Mouse (Mus musculus): ENCODE data around the gene Cdhr3. TPM values are rescaled to one million over a fixed set of nuclear protein-coding genes. Genes with fewer than 3 reads are reported as not detected.
"Not testable (repeated sequence)": the region's sequence is repeated elsewhere in the genome, so short reads cannot be mapped to it uniquely, and the experiment has no call there.

Cdhr3 gene
- polyA plus RNA-seq, 1 experiment from 2014 or later: 0.80 TPM

DNA sequence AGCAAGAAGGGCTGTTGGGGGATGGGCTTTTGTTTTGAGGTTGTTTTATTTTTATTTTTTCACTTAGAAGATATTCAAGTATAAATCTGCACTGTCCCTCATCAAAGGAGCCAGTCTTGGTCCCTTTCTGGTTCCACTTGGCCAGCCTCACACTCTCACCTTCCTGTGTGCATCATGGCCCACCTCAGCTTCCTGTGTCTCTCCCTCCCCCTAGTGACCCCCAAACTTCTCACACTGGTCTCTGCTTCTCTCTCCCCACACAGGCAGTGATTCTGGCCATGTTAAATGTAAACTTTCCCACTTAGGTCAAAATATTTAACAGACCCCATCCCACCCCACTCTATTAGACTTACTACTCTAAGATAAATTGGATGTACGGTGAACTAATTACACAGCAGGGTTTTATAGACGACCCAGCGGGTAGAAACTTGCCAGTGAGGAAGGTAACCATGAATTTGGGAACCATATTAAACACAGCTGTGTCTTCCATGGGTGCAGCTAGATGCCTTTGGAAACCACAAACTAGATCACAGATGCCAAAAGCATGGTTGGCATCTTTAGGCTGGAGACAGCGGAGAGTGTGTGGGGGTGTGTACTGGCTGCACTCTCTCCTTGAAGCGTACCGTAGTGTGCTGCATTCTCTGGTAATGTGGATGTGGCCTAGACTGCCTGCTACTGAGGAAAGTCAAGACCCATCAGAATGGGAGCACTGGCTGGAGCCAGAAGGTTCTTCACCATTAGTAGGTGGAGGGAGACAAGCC is 83.3 kb downstream of the Cdhr3 start:
- Histone ChIP-seq H3K36me3 (ENCODE audit: control insufficient read depth, insufficient read depth, low read length) (no peaks in the 10 kb centered on the region), H3K27me3 (ENCODE audit: control insufficient read depth, insufficient read depth, low read length) (no peaks in the 10 kb centered on the region), H3K4me1 (ENCODE audit: control insufficient read depth, insufficient read depth, low read length) (peaks cover 12% of the 10 kb centered on the region), H3K9ac (ENCODE audit: low read length) (no peak overlapping the region), H3K27ac (ENCODE audit: low read length) (peak overlapping the region; percentile 91), H3K4me3 (replicated peaks; ENCODE audit: low read length) (no peak overlapping the region), H3K9me3 (replicated peaks; ENCODE audit: control insufficient read depth, low read length) (no peaks in the 10 kb centered on the region), H3K4me2 (ENCODE audit: low read depth, low read length) (peak overlapping the region; percentile 32; the same call in 1 of the 2 replicates)
- no peak for ATAC-seq (ENCODE audit: insufficient read depth, low FRiP score)
- 79% methylated on average over 6 of the region's 6 CpGs for WGBS

DNA sequence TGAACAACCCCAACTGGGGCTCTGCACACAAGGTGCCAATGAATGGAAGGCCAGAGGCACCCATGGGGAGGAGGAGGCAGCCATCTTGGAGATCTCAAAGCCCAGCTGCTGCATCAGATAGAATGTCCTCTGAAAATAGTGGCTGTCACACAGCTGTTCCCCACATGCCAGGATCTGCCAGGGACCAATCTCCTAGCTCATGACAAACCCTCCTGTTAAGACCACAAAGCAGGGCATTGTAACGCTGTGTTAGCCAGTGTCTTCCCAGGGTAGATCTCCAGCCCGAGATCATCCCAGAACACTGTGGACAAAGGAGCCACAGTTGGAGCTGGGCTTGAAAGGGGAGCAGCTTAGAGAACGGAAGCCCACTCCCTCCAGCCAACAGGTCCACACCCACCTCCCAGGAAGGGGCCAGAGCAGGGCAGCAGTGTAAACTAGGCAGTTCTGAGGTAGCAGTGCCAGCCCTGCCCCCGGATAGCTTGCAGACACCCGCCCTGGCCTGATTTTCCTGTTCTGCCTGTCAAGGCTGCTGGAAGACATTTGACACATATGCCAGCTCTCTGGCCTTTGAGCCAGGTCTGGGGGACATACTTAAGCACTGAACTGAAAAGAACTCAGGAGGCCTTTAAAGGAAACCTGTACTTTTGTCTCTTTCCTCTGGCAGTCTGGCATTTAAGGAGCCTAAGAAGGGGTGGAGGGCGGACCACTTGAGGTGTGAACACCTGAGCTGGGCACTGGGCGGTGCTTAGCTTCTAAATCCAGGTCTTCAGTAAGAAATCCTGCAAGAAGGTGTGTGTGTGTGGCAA is 84.2 kb downstream of the Cdhr3 start:
- Histone ChIP-seq H3K36me3 (ENCODE audit: control insufficient read depth, insufficient read depth, low read length) (no peaks in the 10 kb centered on the region), H3K4me3 (replicated peaks; ENCODE audit: low read length) (no peak overlapping the region), H3K9ac (ENCODE audit: low read length) (peak overlapping the region; percentile 39), H3K4me1 (ENCODE audit: control insufficient read depth, insufficient read depth, low read length) (peaks cover 12% of the 10 kb centered on the region), H3K4me2 (ENCODE audit: low read depth, low read length) (peak overlapping the region; percentile 32), H3K27ac (ENCODE audit: low read length) (peak overlapping the region; percentile 91), H3K27me3 (ENCODE audit: control insufficient read depth, insufficient read depth, low read length) (no peaks in the 10 kb centered on the region), H3K9me3 (replicated peaks; ENCODE audit: control insufficient read depth, low read length) (no peaks in the 10 kb centered on the region)
- WGBS: 47% methylated on average over 7 of the region's 7 CpGs
- ATAC-seq (ENCODE audit: insufficient read depth, low FRiP score): peak; percentile 86

DNA sequence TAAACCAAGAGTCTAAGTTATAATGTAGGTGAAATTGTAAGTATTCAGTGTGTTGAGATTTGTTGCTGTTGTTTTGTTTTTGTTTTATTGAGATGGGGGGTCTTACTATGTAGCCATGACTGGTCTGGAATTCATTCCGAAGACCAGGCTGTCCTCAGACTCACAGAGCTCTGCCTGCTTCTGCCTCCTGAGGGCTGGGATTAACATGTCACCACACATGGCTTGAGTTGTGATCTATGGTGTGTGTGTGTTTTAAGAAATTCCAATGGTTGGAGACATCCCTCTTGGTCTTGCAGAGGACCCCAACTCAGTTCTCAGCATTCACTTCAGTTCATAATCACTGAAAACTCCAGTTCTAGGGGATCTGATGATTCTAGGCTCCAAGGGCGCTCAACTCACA is 85.5 kb downstream of the Cdhr3 start:
- no peaks in the 10 kb centered on the region for H3K36me3 ChIP-seq (ENCODE audit: control insufficient read depth, insufficient read depth, low read length)
- no peak overlapping the region for H3K4me2 ChIP-seq (ENCODE audit: low read depth, low read length)
- WGBS: 89% methylated on average over 2 of the region's 2 CpGs
- ATAC-seq (ENCODE audit: insufficient read depth, low FRiP score): no peak
- no peaks in the 10 kb centered on the region for H3K27me3 ChIP-seq (ENCODE audit: control insufficient read depth, insufficient read depth, low read length)
- H3K4me3 ChIP-seq (replicated peaks; ENCODE audit: low read length): no peak overlapping the region
- no peak overlapping the region for H3K27ac ChIP-seq (ENCODE audit: low read length)
- no peak overlapping the region for H3K9ac ChIP-seq (ENCODE audit: low read length)
- peaks cover 12% of the 10 kb centered on the region for H3K4me1 ChIP-seq (ENCODE audit: control insufficient read depth, insufficient read depth, low read length)
- H3K9me3 ChIP-seq (replicated peaks; ENCODE audit: control insufficient read depth, low read length): no peaks in the 10 kb centered on the region

GRCm38 (mm10) chr12:33005858-33006257 is 86.8 kb downstream of the Cdhr3 start:
- H3K27ac ChIP-seq (ENCODE audit: low read length): peak overlapping the region; percentile 75; the same call in 1 of the 2 replicates
- H3K4me2 ChIP-seq (ENCODE audit: low read depth, low read length): no peak overlapping the region
- H3K4me1 ChIP-seq (ENCODE audit: control insufficient read depth, insufficient read depth, low read length): peaks cover 12% of the 10 kb centered on the region
- no peak overlapping the region for H3K4me3 ChIP-seq (replicated peaks; ENCODE audit: low read length)
- 57% methylated on average over 5 of the region's 5 CpGs for WGBS
- no peak overlapping the region for H3K9ac ChIP-seq (ENCODE audit: low read length)
- no peak for ATAC-seq (ENCODE audit: insufficient read depth, low FRiP score)
- no peaks in the 10 kb centered on the region for H3K9me3 ChIP-seq (replicated peaks; ENCODE audit: control insufficient read depth, low read length)
- no peaks in the 10 kb centered on the region for H3K27me3 ChIP-seq (ENCODE audit: control insufficient read depth, insufficient read depth, low read length)
- no peaks in the 10 kb centered on the region for H3K36me3 ChIP-seq (ENCODE audit: control insufficient read depth, insufficient read depth, low read length)

GRCm38 (mm10) chr12:33003339-33003965 is 89.2 kb downstream of the Cdhr3 start:
- WGBS: 46% methylated on average over 8 of the region's 8 CpGs
- no peak for ATAC-seq (ENCODE audit: insufficient read depth, low FRiP score)
- Histone ChIP-seq H3K9me3 (replicated peaks; ENCODE audit: control insufficient read depth, low read length) (no peaks in the 10 kb centered on the region), H3K4me2 (ENCODE audit: low read depth, low read length) (no peak overlapping the region), H3K27me3 (ENCODE audit: control insufficient read depth, insufficient read depth, low read length) (no peaks in the 10 kb centered on the region), H3K36me3 (ENCODE audit: control insufficient read depth, insufficient read depth, low read length) (no peaks in the 10 kb centered on the region), H3K4me1 (ENCODE audit: control insufficient read depth, insufficient read depth, low read length) (peaks cover 4% of the 10 kb centered on the region; the same call in 1 of the 2 replicates), H3K4me3 (replicated peaks; ENCODE audit: low read length) (no peak overlapping the region), H3K9ac (ENCODE audit: low read length) (no peak overlapping the region), H3K27ac (ENCODE audit: low read length) (no peak overlapping the region; the same call in 1 of the 2 replicates)

GRCm38 (mm10) chr12:33000402-33000801 is 92.3 kb downstream of the Cdhr3 start:
- no peak overlapping the region for H3K27ac ChIP-seq (ENCODE audit: low read length)
- WGBS: 59% methylated on average over 4 of the region's 4 CpGs
- no peaks in the 10 kb centered on the region for H3K27me3 ChIP-seq (ENCODE audit: control insufficient read depth, insufficient read depth, low read length)
- no peaks in the 10 kb centered on the region for H3K9me3 ChIP-seq (replicated peaks; ENCODE audit: control insufficient read depth, low read length)
- no peak overlapping the region for H3K4me2 ChIP-seq (ENCODE audit: low read depth, low read length)
- H3K36me3 ChIP-seq (ENCODE audit: control insufficient read depth, insufficient read depth, low read length): no peaks in the 10 kb centered on the region
- 0 out of 2 replicates have a peak, but pooled peaks cover under 1% of the 10 kb centered on the region for H3K4me1 ChIP-seq (ENCODE audit: control insufficient read depth, insufficient read depth, low read length)
- no peak overlapping the region for H3K4me3 ChIP-seq (replicated peaks; ENCODE audit: low read length)
- no peak for ATAC-seq (ENCODE audit: insufficient read depth, low FRiP score)
- H3K9ac ChIP-seq (ENCODE audit: low read length): no peak overlapping the region

DNA sequence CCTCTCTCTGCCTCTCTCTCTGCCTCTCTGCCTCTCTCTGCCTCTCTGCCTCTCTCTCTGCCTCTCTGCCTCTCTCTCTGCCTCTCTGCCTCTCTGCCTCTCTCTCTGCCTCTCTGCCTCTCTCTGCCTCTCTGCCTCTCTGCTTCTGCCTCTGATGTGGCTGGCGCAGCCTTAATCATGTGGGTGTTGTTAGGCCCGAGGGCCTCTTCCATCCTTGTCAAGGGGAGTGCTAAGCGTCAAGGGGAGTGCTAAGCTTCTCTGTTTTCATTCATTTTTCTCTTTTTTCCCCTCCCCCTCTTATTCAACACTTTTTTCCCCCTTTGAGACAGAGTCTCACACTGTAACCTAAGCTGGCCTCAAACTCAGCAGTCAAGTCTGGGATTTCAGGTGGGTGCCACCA is 92.9 kb downstream of the Cdhr3 start:
- not testable (repeated sequence) for H3K4me2 ChIP-seq (ENCODE audit: low read depth, low read length); H3K4me1 ChIP-seq (ENCODE audit: control insufficient read depth, insufficient read depth, low read length); H3K27ac ChIP-seq (ENCODE audit: low read length); H3K9ac ChIP-seq (ENCODE audit: low read length); H3K36me3 ChIP-seq (ENCODE audit: control insufficient read depth, insufficient read depth, low read length); H3K4me3 ChIP-seq (replicated peaks; ENCODE audit: low read length); H3K9me3 ChIP-seq (replicated peaks; ENCODE audit: control insufficient read depth, low read length); ATAC-seq (ENCODE audit: insufficient read depth, low FRiP score); H3K27me3 ChIP-seq (ENCODE audit: control insufficient read depth, insufficient read depth, low read length)
- WGBS: 41% methylated on average over 3 of the region's 3 CpGs

DNA sequence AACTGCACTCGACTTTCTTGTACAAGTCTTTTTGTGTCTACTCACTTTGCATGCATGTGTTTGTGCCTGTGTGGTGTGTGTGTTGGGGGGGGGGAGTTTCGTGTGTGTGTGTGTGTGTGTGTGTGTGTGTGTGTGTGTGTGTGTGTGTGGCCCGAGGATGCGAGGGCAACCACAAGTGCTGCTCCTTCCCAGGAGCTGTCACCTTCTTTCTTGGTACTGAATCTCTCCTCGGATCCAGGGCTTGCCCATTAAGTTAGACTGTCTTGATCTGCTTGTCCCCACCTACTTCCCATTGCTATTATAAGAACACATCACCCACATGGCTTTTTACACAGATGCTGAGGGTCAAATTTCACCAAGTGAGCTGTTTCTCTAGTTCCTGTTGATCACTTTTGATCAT is 93.9 kb downstream of the Cdhr3 start:
- no peak overlapping the region for H3K4me2 ChIP-seq (ENCODE audit: low read depth, low read length)
- no peak overlapping the region for H3K27ac ChIP-seq (ENCODE audit: low read length)
- H3K27me3 ChIP-seq (ENCODE audit: control insufficient read depth, insufficient read depth, low read length): no peaks in the 10 kb centered on the region
- no peak overlapping the region for H3K9ac ChIP-seq (ENCODE audit: low read length)
- H3K9me3 ChIP-seq (replicated peaks; ENCODE audit: control insufficient read depth, low read length): no peaks in the 10 kb centered on the region
- WGBS: 46% methylated on average over 5 of the region's 5 CpGs
- 0 out of 2 replicates have a peak, but pooled peaks cover 5% of the 10 kb centered on the region for H3K4me1 ChIP-seq (ENCODE audit: control insufficient read depth, insufficient read depth, low read length)
- no peak for ATAC-seq (ENCODE audit: insufficient read depth, low FRiP score)
- no peak overlapping the region for H3K4me3 ChIP-seq (replicated peaks; ENCODE audit: low read length)
- no peaks in the 10 kb centered on the region for H3K36me3 ChIP-seq (ENCODE audit: control insufficient read depth, insufficient read depth, low read length)

Measured in stomach, embryonic 16.5 days (tissue).